Mouse (Mus musculus): ENCODE results near the gene Pum3.

DNA sequence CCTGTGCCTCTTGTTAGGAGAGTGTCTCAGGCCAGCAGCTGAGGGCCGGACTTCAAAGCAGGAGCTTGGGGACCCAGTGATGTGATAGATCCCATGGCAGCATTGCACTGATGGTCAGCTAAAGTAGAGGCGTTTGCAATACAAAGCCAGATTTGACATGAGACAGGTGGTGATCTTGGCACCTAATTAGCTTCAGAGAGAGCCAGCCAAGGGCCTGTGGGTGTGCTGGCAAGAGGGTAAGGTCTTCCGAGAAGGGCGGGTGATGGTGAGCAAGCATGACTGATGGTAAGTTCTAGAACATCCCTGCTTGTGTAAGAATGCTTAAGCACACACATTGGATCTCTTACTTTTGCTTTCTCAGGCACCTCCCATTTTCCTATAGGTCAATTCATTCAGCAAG lies 37.1 kb upstream of the Pum3 start:
- TF ChIP-seq HCFC1 (IDR thresholded peaks at IDR 0.05; ENCODE audit: low read depth, low read length) (no peak), TAL1 (IDR thresholded peaks at IDR 0.05; ENCODE audit: low read length) (no peak), JUND (IDR thresholded peaks at IDR 0.05; ENCODE audit: low read depth, low read length) (no peak), E2F4 (IDR thresholded peaks at IDR 0.05; ENCODE audit: borderline replicate concordance, low read depth, low read length) (no peak), POLR2A (IDR thresholded peaks at IDR 0.05; ENCODE audit: control insufficient read depth in 1 of 2, insufficient read depth in 1 of 2, low read depth in 1 of 2, low read length in 2 of 2, poor library complexity in 1 of 2) (no peak)
